ENCODE assay signal across 8 mouse cellular contexts in the genomic region with DNA sequence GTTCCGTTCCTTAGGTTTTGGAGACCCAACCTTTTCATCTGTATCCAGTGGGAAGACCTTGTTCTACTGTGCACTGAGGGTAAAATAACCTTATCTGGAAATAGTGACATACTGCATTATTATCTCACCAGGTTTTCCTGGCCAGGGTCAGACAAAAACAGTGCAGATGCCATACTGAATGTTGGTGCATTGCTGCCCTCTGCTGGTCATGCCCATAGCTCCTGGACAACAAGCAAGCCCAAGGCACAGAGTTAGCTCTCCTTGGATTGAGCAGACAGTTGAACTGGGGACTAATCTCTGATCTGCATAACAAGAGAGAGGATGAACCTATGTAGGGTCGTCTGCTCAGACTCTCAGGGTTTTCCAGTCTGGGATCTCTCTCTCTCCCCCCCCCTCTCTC. TPM values are rescaled to one million over a fixed set of nuclear protein-coding genes. Genes with fewer than 3 reads are reported as not detected.
DNase-seq lines count a peak whose midpoint lies in the region; ATAC-seq and TF ChIP-seq lines count a peak whose summit lies in the region.

No protein-coding gene starts in this region.

- H3K4me3 ChIP-seq in left cerebral cortex, adult 2 months, result no peak overlapping the region

- H3K27ac ChIP-seq in left cerebral cortex, adult 2 months, result no peak overlapping the region; the same call in 1 of the 2 replicates

- DNase-seq in cerebellum, postnatal 4 days (ENCODE audit: low spot score in 2 of 2), result peak; percentile 83 to 91
- DNase-seq in gastrocnemius, adult 8-10 months (ENCODE audit: low spot score in 2 of 2), result peak; percentile 65 to 79
- DNase-seq in induced T-regulatory cell, adult 2 months (ENCODE audit: low read depth), result peak; percentile 90
- DNase-seq in left cerebral cortex, adult 2 months (ENCODE audit: extremely low spot score in 1 of 2, low spot score in 2 of 2), result peak; percentile 83 to 92
- DNase-seq in right cerebral cortex, postnatal 25 days, result peak; percentile 78
- DNase-seq in urinary bladder, postnatal 25 days (ENCODE audit: low spot score), result peak; percentile 89

- peak; percentile 90 for TF ChIP-seq CTCF in left cerebral cortex, adult 2 months (IDR thresholded peaks at IDR 0.05)

- ATAC-seq in activated CD4-positive, CD25-positive, alpha-beta regulatory T cell, adult 4 months, result peak; percentile 66
- ATAC-seq in megakaryocyte-erythroid progenitor cell, adult 5-6 weeks (replicated peaks; ENCODE audit: low FRiP score, low TSS enrichment, poor library complexity, severe bottlenecking), result peak; percentile 80

- intact Hi-C loops in left cerebral cortex, adult 2 months (cut with DNase I), result loop anchor here (2.0 to 5.0 kb wide), 3 partner anchors 124 to 226 kb away; a partner anchor contains a TSS

RNA-seq across cellular contexts. Expression of a gene that starts 12.9 kb away (rescaled TPM):
- polyA plus RNA-seq in activated CD4-positive, CD25-positive, alpha-beta regulatory T cell, adult 4 months (2017; shearing (Covaris generic)), result 1 to 10 TPM; 2.1 to 6.2 TPM
- total RNA-seq in gastrocnemius, adult 8-10 months (2022), result 1 to 10 TPM; 3.4 to 9.1 (median 5.9) TPM
- 10 to 100 TPM; 46.4 to 49.2 TPM for total RNA-seq in left cerebral cortex, adult 2 months (2021)
- total RNA-seq in megakaryocyte-erythroid progenitor cell, adult 5-6 weeks (2014; fragmentation: Nextera tagmentation), result 1.7 and 6.7 TPM in 2 replicates
- 4.7 and 6.1 TPM in 2 replicates for total RNA-seq in megakaryocyte-erythroid progenitor cell, adult 5-6 weeks (2017)

RNA-seq across cellular contexts. Expression of a gene that starts 16.5 kb away (rescaled TPM):
- polyA plus RNA-seq in activated CD4-positive, CD25-positive, alpha-beta regulatory T cell, adult 4 months (2017; shearing (Covaris generic)), result 10 to 100 TPM; 62.3 to 85.8 TPM
- 1 to 10 TPM in 2 of 4 experiments, under 1 TPM in 2; 0.92 to 1.5 (median 1.1) TPM for total RNA-seq in gastrocnemius, adult 8-10 months (2022)
- 1 to 10 TPM; 6.2 to 7.7 TPM for total RNA-seq in left cerebral cortex, adult 2 months (2021)
- total RNA-seq in megakaryocyte-erythroid progenitor cell, adult 5-6 weeks (2014; fragmentation: Nextera tagmentation), result 1.2 and 3.0 TPM in 2 replicates
- 1.9 and 2.9 TPM in 2 replicates for total RNA-seq in megakaryocyte-erythroid progenitor cell, adult 5-6 weeks (2017)

Comparison
In these comparisons a context has a peak if more than half of its experiments do, and no peak if none do; other contexts are left out.
1. RNA of a gene that starts 12.9 kb away (total RNA-seq): 46.4 to 49.2 TPM in left cerebral cortex, adult 2 months; 3.4 to 9.1 TPM in gastrocnemius, adult 8-10 months and 1.7 to 6.7 TPM in megakaryocyte-erythroid progenitor cell, adult 5-6 weeks; every median in the first group is over 4 times any median in the second.
2. Peak in every context shown above with its lines, with median percentiles within 50 percentile points of each other: DNase-seq.